Mouse (Mus musculus) hindbrain, embryonic 13.5 days (tissue): ENCODE measurements around the gene Pdgfb. TPM values are rescaled to one million over a fixed set of nuclear protein-coding genes. Genes with fewer than 3 reads are reported as not detected.

Source experiments
- ATAC-seq: fragments of 200-750 bp; cut with Nextera tagmentation; 2 replicates; pipeline ENCODE4 v1.8.0; 2017; ENCODE audit warnings: moderate TSS enrichment; ENCODE audit not compliant: low FRiP score
- H3K27ac ChIP-seq: fragments of 300-500 bp; sonication (generic); 2 replicates; pipeline ENCODE4 v1.5.1; 2015; ENCODE audit warnings: inconsistent platforms, mild to moderate bottlenecking, moderate library complexity
- H3K27me3 ChIP-seq: fragments of 300-500 bp; sonication (generic); 2 replicates; pipeline ENCODE4 v1.6.1; 2015; ENCODE audit warnings: mild to moderate bottlenecking, inconsistent platforms
- H3K36me3 ChIP-seq: fragments of 300-500 bp; sonication (generic); 2 replicates; pipeline ENCODE4 v1.6.1; 2015; ENCODE audit warnings: mild to moderate bottlenecking, inconsistent platforms
- H3K4me1 ChIP-seq: fragments of 300-500 bp; sonication (generic); replicated peaks from 2 replicates; pipeline ENCODE4 v1.6.1; 2015; ENCODE audit warnings: inconsistent platforms
- H3K4me2 ChIP-seq: fragments of 300-500 bp; sonication (generic); 2 replicates; pipeline ENCODE4 v1.6.1; 2015; ENCODE audit warnings: inconsistent platforms, mild to moderate bottlenecking, moderate library complexity
- H3K4me3 ChIP-seq: fragments of 300-500 bp; sonication (generic); 2 replicates; pipeline ENCODE4 v1.5.1; 2015; ENCODE audit warnings: mild to moderate bottlenecking, inconsistent platforms
- H3K9ac ChIP-seq: fragments of 300-500 bp; sonication (generic); 2 replicates; pipeline ENCODE4 v1.6.1; 2015; ENCODE audit warnings: mild to moderate bottlenecking, inconsistent platforms
- H3K9me3 ChIP-seq: fragments of 300-500 bp; sonication (generic); 2 replicates; pipeline ENCODE4 v1.6.1; 2016; ENCODE audit warnings: inconsistent platforms
- WGBS: fragments of 180-500 bp; shearing (Covaris S2); methylation state at CpG from one replicate; pipeline ENCODE4 v1.1.7; 2015; 5-methylcytosine and 5-hydroxymethylcytosine counted together
- polyA plus RNA-seq: library from polyadenylated mRNA; unstranded; fragments of >200 nt; fragmentation: Nextera tagmentation; extraction: Ambion mirVana; gene quantifications from 2 replicates; pipeline ENCODE4 v1.2.1, GENCODE M21; 2015

Gene Pdgfb
- polyA plus RNA-seq, 1 experiment from 2014 or later: 2.4 TPM

- H3K4me1 ChIP-seq: peaks cover 48% of the 10 kb centered on the region
- H3K9ac ChIP-seq: peak overlapping the region; percentile 86
- peaks cover 81% of the 10 kb centered on the region for H3K27me3 ChIP-seq
- peak overlapping the region; percentile 91 for H3K4me2 ChIP-seq
- WGBS: 1% methylated on average over 35 of the region's 36 CpGs
- H3K4me3 ChIP-seq: peak overlapping the region; percentile 69
- no peaks in the 10 kb centered on the region for H3K9me3 ChIP-seq
- no peak for ATAC-seq
- H3K27ac ChIP-seq: peak overlapping the region; percentile 76
- H3K36me3 ChIP-seq: no peaks in the 10 kb centered on the region
These were observed 1.3 kb downstream of the Pdgfb start for GRCm38 (mm10) chr15:80013256-80014030.

- WGBS: under 1% methylated on average over 52 of the region's 60 CpGs
- H3K4me3 ChIP-seq: peak overlapping the region; percentile 69
These were observed 2.1 kb downstream of the Pdgfb start for GRCm38 (mm10) chr15:80012527-80013201.

DNA sequence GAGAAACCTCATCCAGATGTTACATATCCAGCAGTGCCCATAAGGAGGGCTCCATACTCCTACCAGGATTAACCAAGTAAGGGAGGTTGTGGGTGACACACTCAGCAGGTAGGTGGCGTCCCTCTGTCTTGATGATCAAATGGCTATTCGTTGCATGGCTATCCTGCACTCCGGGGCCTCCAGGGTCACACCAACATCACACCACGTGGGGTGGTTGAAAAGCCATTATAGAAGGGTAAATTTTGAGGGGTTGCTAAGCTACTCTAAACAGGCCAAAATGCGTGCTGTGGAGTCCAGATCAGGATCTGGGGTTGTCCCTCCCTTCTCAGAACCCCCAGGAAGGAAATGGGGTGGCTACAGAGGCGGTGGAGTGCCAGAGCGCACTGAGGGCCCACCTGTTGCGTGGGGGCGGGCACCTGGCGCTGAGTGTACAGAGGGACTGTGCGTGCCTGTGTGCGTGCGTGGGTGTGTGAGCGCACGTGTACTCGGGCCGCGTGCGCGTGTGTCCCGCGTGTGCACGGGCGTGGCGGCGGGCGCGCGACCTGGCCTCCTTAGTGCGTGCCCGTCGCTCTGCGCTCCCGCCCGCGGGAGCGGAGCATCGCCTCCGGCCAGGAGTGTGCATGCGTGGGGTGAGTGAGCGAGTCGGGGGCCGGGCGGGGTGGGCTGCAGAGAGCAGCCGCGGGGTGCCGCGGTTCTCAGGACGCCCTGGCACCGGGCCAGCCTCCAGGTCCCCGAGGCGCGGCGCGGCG is 2.8 kb downstream of the Pdgfb start:
- H3K4me2 ChIP-seq: peak overlapping the region; percentile 91
- no peaks in the 10 kb centered on the region for H3K9me3 ChIP-seq
- H3K4me1 ChIP-seq: peaks cover 48% of the 10 kb centered on the region
- WGBS: under 1% methylated on average over 55 of the region's 56 CpGs
- H3K27me3 ChIP-seq: peaks cover 76% of the 10 kb centered on the region
- H3K27ac ChIP-seq: peak overlapping the region; percentile 76
- ATAC-seq: peak; percentile 63
- peak overlapping the region; percentile 86 for H3K9ac ChIP-seq
- H3K4me3 ChIP-seq: peak overlapping the region; percentile 69
- H3K36me3 ChIP-seq: no peaks in the 10 kb centered on the region

More at GRCm38 (mm10) chr15:80012527-80013201, 2.1 kb downstream of the Pdgfb start:
- Histone ChIP-seq H3K9me3 (no peaks in the 10 kb centered on the region), H3K36me3 (no peaks in the 10 kb centered on the region), H3K4me1 (peaks cover 48% of the 10 kb centered on the region), H3K27me3 (peaks cover 79% of the 10 kb centered on the region), H3K27ac (peak overlapping the region; percentile 76), H3K4me2 (peak overlapping the region; percentile 91), H3K9ac (peak overlapping the region; percentile 86)
- peak; percentile 72 for ATAC-seq

DNA sequence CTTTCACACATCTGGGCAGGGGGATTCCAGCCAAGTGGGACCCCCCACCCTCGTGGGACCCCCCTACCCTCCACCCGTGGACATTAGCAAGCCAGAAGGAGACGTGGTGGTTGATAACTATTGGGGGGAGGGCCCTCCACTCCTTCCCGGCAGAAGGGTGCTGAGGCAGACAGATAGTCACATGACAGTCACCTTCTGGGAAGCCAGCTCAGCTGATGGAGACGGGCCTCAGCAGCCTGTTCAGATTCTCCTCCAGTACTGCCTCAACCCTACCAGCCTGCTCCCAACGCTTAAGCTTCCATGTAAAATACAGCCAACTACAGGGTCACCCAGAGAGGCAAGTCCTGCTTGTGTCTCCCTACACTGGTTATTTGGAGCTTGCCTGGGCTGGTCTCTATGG is 3.6 kb downstream of the Pdgfb start:
- Histone ChIP-seq H3K27me3 (peaks cover 69% of the 10 kb centered on the region), H3K9ac (peak overlapping the region; percentile 86; the same call in 1 of the 2 replicates), H3K4me3 (peak overlapping the region; percentile 69), H3K36me3 (no peaks in the 10 kb centered on the region), H3K4me2 (peak overlapping the region; percentile 91), H3K9me3 (no peaks in the 10 kb centered on the region), H3K4me1 (peaks cover 48% of the 10 kb centered on the region), H3K27ac (peak overlapping the region; percentile 76)
- ATAC-seq: no peak
- 36% methylated on average over 6 of the region's 6 CpGs for WGBS

- 25% methylated on average over 7 of the region's 7 CpGs for WGBS
- Histone ChIP-seq H3K27ac (no peak overlapping the region), H3K27me3 (peaks cover 66% of the 10 kb centered on the region), H3K36me3 (no peaks in the 10 kb centered on the region), H3K4me1 (peaks cover 52% of the 10 kb centered on the region), H3K4me2 (no peak overlapping the region; the same call in 1 of the 2 replicates), H3K4me3 (no peak overlapping the region), H3K9ac (0 out of 2 replicates have a peak overlapping the region, but pooled peaks have one; percentile 3), H3K9me3 (no peaks in the 10 kb centered on the region)
- ATAC-seq: no peak
These were observed 4.6 kb downstream of the Pdgfb start for GRCm38 (mm10) chr15:80010182-80010558.

GRCm38 (mm10) chr15:80009421-80010181 is 5.2 kb downstream of the Pdgfb start:
- no peak overlapping the region for H3K4me3 ChIP-seq
- 49% methylated on average over 12 of the region's 12 CpGs for WGBS
- ATAC-seq: no peak
- H3K27me3 ChIP-seq: peaks cover 61% of the 10 kb centered on the region
- no peaks in the 10 kb centered on the region for H3K36me3 ChIP-seq
- no peak overlapping the region for H3K27ac ChIP-seq
- no peak overlapping the region for H3K9ac ChIP-seq
- H3K4me1 ChIP-seq: peaks cover 52% of the 10 kb centered on the region
- H3K4me2 ChIP-seq: no peak overlapping the region; the same call in 1 of the 2 replicates
- H3K9me3 ChIP-seq: no peaks in the 10 kb centered on the region

DNA sequence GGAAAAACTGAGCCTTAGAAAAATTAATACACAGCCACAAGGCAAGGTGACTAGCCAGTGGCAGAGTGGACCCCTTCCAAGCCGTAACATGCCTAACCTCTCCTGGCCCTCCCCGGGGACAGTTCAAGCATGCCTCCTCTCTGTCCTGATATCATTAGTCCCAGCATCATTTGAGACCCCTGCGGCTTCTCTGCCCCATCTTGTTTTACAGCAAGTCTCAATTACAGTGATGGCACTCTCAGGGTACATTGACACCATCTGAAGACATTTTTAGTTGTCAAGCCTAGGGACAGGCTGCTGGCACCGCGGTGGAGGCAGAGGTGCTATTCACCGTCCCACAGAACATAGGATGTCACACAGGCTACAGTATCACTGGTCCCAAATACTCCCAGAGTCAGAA is 6.3 kb downstream of the Pdgfb start:
- Histone ChIP-seq H3K36me3 (no peaks in the 10 kb centered on the region), H3K27me3 (peaks cover 53% of the 10 kb centered on the region), H3K4me2 (no peak overlapping the region), H3K9ac (no peak overlapping the region), H3K27ac (no peak overlapping the region), H3K4me1 (peaks cover 47% of the 10 kb centered on the region), H3K4me3 (no peak overlapping the region), H3K9me3 (no peaks in the 10 kb centered on the region)
- no peak for ATAC-seq
- WGBS: 89% methylated on average over 6 of the region's 6 CpGs

DNA sequence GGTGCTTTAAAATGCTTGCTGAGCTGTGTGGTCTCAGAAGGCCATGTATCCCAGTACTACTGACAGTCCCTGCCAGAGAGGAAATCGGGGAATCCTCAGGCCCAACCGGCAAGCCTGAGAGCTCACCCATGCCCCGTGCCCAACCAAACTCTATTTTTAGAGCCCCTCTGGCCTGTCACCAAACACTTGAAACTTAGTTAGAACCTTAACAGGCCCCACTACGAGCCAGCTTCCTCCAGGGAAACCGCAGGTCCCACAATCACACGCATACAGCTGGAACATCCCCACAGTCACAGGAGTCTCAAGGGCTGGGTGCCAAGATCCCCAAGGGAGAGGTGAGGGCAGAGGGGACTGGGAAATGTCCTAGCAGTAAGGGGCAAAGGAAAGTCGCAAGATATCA is 8.6 kb downstream of the Pdgfb start:
- Histone ChIP-seq H3K27me3 (peaks cover 32% of the 10 kb centered on the region), H3K4me3 (no peak overlapping the region), H3K4me1 (peaks cover 25% of the 10 kb centered on the region), H3K9ac (no peak overlapping the region), H3K4me2 (no peak overlapping the region), H3K36me3 (no peaks in the 10 kb centered on the region), H3K27ac (no peak overlapping the region), H3K9me3 (no peaks in the 10 kb centered on the region)
- ATAC-seq: no peak
- WGBS: 88% methylated on average over 7 of the region's 7 CpGs

DNA sequence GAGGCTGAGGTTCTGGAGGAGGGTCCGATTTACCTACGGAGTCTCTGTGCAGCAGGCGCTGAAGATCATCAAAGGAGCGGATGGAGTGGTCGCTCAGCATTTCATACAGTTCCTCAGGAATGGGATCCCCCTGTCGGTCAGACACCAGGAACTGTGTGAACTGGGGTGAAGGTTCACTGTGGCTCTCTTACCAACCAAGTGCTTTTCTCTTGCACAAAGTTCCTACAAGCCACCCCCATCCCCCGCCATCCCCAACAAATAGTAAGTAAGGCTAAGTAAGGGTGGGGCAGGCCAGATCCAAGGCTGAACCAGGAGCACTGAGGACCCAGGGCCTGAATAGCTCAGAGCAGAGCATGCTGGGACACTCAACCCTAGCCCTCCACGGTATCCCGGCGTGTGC is 9.3 kb downstream of the Pdgfb start:
- Histone ChIP-seq H3K27me3 (peaks cover 25% of the 10 kb centered on the region), H3K9me3 (no peaks in the 10 kb centered on the region), H3K4me1 (peaks cover 21% of the 10 kb centered on the region), H3K36me3 (no peaks in the 10 kb centered on the region), H3K9ac (no peak overlapping the region), H3K4me3 (no peak overlapping the region), H3K4me2 (no peak overlapping the region), H3K27ac (no peak overlapping the region; the same call in 1 of the 2 replicates)
- ATAC-seq: no peak
- 84% methylated on average over 10 of the region's 10 CpGs for WGBS

- Histone ChIP-seq H3K4me3 (no peak overlapping the region), H3K4me1 (peaks cover 17% of the 10 kb centered on the region), H3K27ac (no peak overlapping the region), H3K4me2 (no peak overlapping the region), H3K36me3 (no peaks in the 10 kb centered on the region), H3K9ac (0 out of 2 replicates have a peak overlapping the region, but pooled peaks have one; percentile 29), H3K9me3 (no peaks in the 10 kb centered on the region), H3K27me3 (peaks cover 20% of the 10 kb centered on the region; the same call in 1 of the 2 replicates)
- 11% methylated on average over 14 of the region's 14 CpGs for WGBS
- no peak for ATAC-seq
These were observed 10.0 kb downstream of the Pdgfb start for GRCm38 (mm10) chr15:80004644-80005340.

DNA sequence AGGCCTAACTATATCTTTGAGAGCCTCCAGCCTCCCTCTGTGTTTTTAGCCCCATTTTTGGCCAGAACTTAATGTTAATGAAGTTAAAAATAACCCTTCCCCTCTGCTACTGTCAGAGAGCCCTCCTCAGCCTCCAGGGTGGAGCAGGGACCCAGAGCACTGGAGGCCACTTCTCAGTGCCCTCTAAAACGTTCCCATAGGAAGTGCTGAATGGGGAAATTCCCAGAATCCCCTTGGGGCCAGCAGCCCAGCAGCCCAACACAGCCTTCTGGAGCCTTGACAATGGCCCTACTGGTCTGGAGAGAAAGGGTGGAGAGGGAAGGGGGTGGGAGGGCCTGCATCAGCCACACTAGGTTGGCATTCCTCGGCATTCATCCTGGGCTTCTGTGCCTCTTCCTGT is 11.2 kb downstream of the Pdgfb start:
- H3K27me3 ChIP-seq: peaks cover 14% of the 10 kb centered on the region; the same call in 1 of the 2 replicates
- no peak overlapping the region for H3K9ac ChIP-seq
- H3K4me1 ChIP-seq: peaks cover 17% of the 10 kb centered on the region
- H3K9me3 ChIP-seq: no peaks in the 10 kb centered on the region
- no peak overlapping the region for H3K27ac ChIP-seq
- H3K4me3 ChIP-seq: no peak overlapping the region
- no peak for ATAC-seq
- H3K4me2 ChIP-seq: no peak overlapping the region
- no peaks in the 10 kb centered on the region for H3K36me3 ChIP-seq
- 37% methylated on average over 2 of the region's 2 CpGs for WGBS
